Mouse (Mus musculus) stomach, postnatal 0 days (tissue): ENCODE measurements at regions not wholly inside any gene's neighbourhood (a gene's known extent, or its start where the extent isn't known, plus 50 kb on each side); places are given as distances from the start of the nearest gene placed in this dataset.

Experiments used
- ATAC-seq: fragments of 200-750 bp; cut with Nextera tagmentation; 2 replicates; pipeline ENCODE4 v1.8.0; 2017; ENCODE audit not compliant: low FRiP score, low TSS enrichment
- DNase-seq: peaks from one replicate; pipeline ENCODE4 v3.0.0-alpha.2; 2016; ENCODE audit warnings: low spot score
- H3K27ac ChIP-seq: fragments of 300-500 bp; sonication (generic); replicated peaks from 2 replicates; pipeline ENCODE4 v1.5.1; 2014; ENCODE audit warnings: mild to moderate bottlenecking, control low read depth
- H3K27me3 ChIP-seq: fragments of 300-500 bp; sonication (generic); 2 replicates; pipeline ENCODE4 v1.6.1; 2014; ENCODE audit warnings: low read length; ENCODE audit not compliant: control insufficient read depth, insufficient read depth
- H3K36me3 ChIP-seq: fragments of 300-500 bp; sonication (generic); 2 replicates; pipeline ENCODE4 v1.6.1; 2014; ENCODE audit warnings: low read length, mixed read lengths; ENCODE audit not compliant: control insufficient read depth, insufficient read depth
- H3K4me1 ChIP-seq: fragments of 300-500 bp; sonication (generic); replicated peaks from 2 replicates; pipeline ENCODE4 v1.6.1; 2014; ENCODE audit warnings: antibody characterized with exemption; ENCODE audit not compliant: control insufficient read depth, insufficient read depth
- H3K4me2 ChIP-seq: fragments of 300-500 bp; sonication (generic); replicated peaks from 2 replicates; pipeline ENCODE4 v1.6.1; 2014; ENCODE audit warnings: low read depth, mild to moderate bottlenecking, control low read depth, moderate library complexity
- H3K4me3 ChIP-seq: fragments of 300-500 bp; sonication (generic); 2 replicates; pipeline ENCODE4 v1.5.1; 2014; ENCODE audit warnings: low read depth, low read length, control low read depth
- H3K9ac ChIP-seq: fragments of 300-500 bp; sonication (generic); 2 replicates; pipeline ENCODE4 v1.6.1; 2014; ENCODE audit warnings: mild to moderate bottlenecking, low read length, control low read depth, mixed read lengths
- H3K9me3 ChIP-seq: fragments of 300-500 bp; sonication (generic); 2 replicates; pipeline ENCODE4 v1.6.1; 2016; ENCODE audit warnings: low read length; ENCODE audit not compliant: control insufficient read depth
- CTCF ChIP-seq: IDR thresholded peaks from 2 replicates; pipeline ENCODE4 v1.5.1; 2016; ENCODE audit warnings: antibody characterized with exemption, low read depth, mild to moderate bottlenecking, moderate library complexity
- EP300 ChIP-seq: optimal IDR thresholded peaks from 2 replicates; pipeline ENCODE3; 2016; ENCODE audit warnings: antibody characterized with exemption
- WGBS: fragments of 180-500 bp; shearing (Covaris S2); extraction: QIAGEN DNeasy Blood & Tissue Kit; methylation state at CpG from one replicate; pipeline ENCODE4 v1.1.7; 2014; 5-methylcytosine and 5-hydroxymethylcytosine counted together

DNA sequence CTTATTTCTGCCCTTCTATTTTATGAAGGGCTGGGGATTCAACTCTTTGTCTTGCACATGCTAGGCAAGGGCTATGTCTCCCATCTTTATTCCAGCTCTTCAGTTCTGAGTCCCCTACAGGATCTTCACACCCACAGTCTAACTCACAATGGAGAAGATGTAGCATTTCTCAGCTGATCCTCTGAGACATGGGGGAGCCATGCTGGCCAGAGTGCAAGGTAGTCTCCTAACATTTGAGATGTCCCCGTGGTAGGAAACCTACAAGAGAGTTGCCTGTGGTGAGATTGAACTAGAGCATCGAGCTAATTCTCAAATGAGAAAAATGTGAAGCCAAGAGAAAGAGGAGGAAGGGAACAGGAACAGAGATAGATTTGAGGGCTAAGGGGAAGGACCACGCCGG lies 83.3 kb upstream of the Pabpc6 start:
- no peak overlapping the region for H3K4me3 ChIP-seq
- H3K27ac ChIP-seq, result no peak overlapping the region
- H3K4me1 ChIP-seq, result no peaks in the 10 kb centered on the region
- no peak overlapping the region for H3K9ac ChIP-seq
- no peak for ATAC-seq
- DNase-seq, result no peak
- H3K9me3 ChIP-seq, result no peaks in the 10 kb centered on the region
- H3K4me2 ChIP-seq, result no peak overlapping the region
- no peaks in the 10 kb centered on the region for H3K36me3 ChIP-seq
- no peak for TF ChIP-seq CTCF
- no peak for TF ChIP-seq EP300
- WGBS, result 89% methylated on average over 4 of the region's 4 CpGs
- H3K27me3 ChIP-seq, result no peaks in the 10 kb centered on the region

GRCm38 (mm10) chr17:9751348-9752170 lies 82.0 kb upstream of the Pabpc6 start:
- 47% methylated on average over 13 of the region's 13 CpGs for WGBS
- no peak overlapping the region for H3K4me2 ChIP-seq
- no peaks in the 10 kb centered on the region for H3K27me3 ChIP-seq
- no peak overlapping the region for H3K9ac ChIP-seq
- no peaks in the 10 kb centered on the region for H3K4me1 ChIP-seq
- H3K9me3 ChIP-seq, result no peaks in the 10 kb centered on the region
- H3K36me3 ChIP-seq, result no peaks in the 10 kb centered on the region
- DNase-seq (no peak), ATAC-seq (no peak)
- TF ChIP-seq CTCF (no peak), EP300 (no peak)
- no peak overlapping the region for H3K27ac ChIP-seq
- H3K4me3 ChIP-seq, result no peak overlapping the region

DNA sequence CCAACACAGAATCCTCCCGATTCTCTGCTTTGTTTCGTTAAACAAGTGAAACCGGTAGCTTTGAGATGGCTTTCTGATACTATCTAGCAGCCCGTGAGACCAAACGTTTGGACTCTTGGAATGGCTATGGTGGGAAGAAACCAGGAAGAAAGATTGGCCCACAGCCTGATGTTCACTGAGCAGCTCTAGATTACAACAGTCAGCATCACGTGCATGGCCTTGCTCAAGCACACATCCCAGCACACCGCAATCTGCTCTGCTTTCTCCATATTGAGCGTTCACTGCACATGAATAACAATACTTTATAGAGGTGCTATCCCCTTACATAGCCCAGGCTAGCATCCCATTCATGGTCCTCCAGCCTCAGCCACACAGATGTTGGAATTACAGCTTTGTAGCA lies 80.5 kb upstream of the Pabpc6 start:
- Histone ChIP-seq H3K27me3 (no peaks in the 10 kb centered on the region), H3K4me1 (no peaks in the 10 kb centered on the region), H3K4me3 (no peak overlapping the region), H3K4me2 (no peak overlapping the region), H3K9me3 (no peaks in the 10 kb centered on the region), H3K36me3 (no peaks in the 10 kb centered on the region), H3K9ac (no peak overlapping the region), H3K27ac (no peak overlapping the region)
- ATAC-seq (no peak), DNase-seq (no peak)
- TF ChIP-seq CTCF, result no peak
- no peak for TF ChIP-seq EP300
- 84% methylated on average over 8 of the region's 8 CpGs for WGBS

DNA sequence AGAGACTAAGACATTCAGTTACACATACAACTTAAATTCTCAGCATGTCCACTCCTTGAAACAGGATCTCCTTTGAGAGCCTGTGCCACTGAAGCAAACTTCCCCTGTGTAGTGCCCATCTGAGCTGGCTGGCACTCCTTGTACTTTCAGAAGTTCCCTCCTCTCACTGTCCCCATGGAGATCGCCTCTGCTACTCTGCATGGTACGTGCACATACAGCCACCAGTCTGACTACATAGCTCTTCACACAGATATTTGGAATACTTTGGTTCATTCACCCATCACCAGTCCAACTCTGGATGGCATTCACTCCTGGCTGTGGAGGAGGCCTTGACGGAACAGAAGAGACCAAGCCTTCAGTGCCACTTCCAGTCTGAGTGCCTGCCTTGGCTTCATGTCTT lies 79.8 kb upstream of the Pabpc6 start:
- TF ChIP-seq EP300, result no peak
- no peak for TF ChIP-seq CTCF
- no peaks in the 10 kb centered on the region for H3K4me1 ChIP-seq
- no peak overlapping the region for H3K4me2 ChIP-seq
- no peaks in the 10 kb centered on the region for H3K9me3 ChIP-seq
- 90% methylated on average over 3 of the region's 3 CpGs for WGBS
- H3K27ac ChIP-seq, result no peak overlapping the region
- DNase-seq (no peak), ATAC-seq (no peak)
- H3K27me3 ChIP-seq, result no peaks in the 10 kb centered on the region
- no peaks in the 10 kb centered on the region for H3K36me3 ChIP-seq
- H3K4me3 ChIP-seq, result no peak overlapping the region
- no peak overlapping the region for H3K9ac ChIP-seq

- Histone ChIP-seq H3K9me3 (no peaks in the 10 kb centered on the region), H3K4me2 (no peak overlapping the region), H3K27me3 (no peaks in the 10 kb centered on the region), H3K27ac (no peak overlapping the region), H3K9ac (no peak overlapping the region), H3K4me1 (no peaks in the 10 kb centered on the region), H3K4me3 (no peak overlapping the region), H3K36me3 (no peaks in the 10 kb centered on the region)
- WGBS, result 63% methylated on average over 2 of the region's 2 CpGs
- ATAC-seq (no peak), DNase-seq (no peak)
- no peak for TF ChIP-seq EP300
- no peak for TF ChIP-seq CTCF
These were observed 78.4 kb upstream of the Pabpc6 start for GRCm38 (mm10) chr17:9747893-9748292.

DNA sequence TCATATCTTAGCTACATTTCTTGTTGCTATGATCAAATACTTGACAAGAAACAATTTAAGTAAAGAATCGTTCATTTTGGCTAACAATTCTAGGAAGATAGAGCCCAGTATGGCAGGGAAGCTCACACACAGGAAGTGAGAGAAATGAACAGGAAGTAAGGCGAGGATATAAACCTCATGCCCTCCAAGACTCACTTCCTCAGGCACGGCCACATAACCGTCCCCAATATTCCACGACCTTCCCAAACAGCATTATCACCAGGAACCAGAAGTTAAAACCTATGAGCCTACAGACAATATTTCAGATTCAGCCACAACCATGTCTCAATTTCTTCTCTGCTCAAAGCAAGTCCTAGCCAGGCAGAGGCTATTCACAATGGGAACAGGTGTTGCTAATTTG lies 73.8 kb upstream of the Pabpc6 start:
- no peaks in the 10 kb centered on the region for H3K4me1 ChIP-seq
- no peak overlapping the region for H3K4me3 ChIP-seq
- no peaks in the 10 kb centered on the region for H3K36me3 ChIP-seq
- H3K27me3 ChIP-seq, result no peaks in the 10 kb centered on the region
- H3K9me3 ChIP-seq, result no peaks in the 10 kb centered on the region
- H3K9ac ChIP-seq, result no peak overlapping the region
- TF ChIP-seq CTCF (no peak), EP300 (no peak)
- H3K4me2 ChIP-seq, result no peak overlapping the region
- no peak for DNase-seq
- WGBS, result 84% methylated on average over 5 of the region's 5 CpGs
- no peak overlapping the region for H3K27ac ChIP-seq
- ATAC-seq, result no peak
